Mouse (Mus musculus) embryonic fibroblast, embryonic 13.5 days (primary cell): Measurements from ENCODE around the gene Gm8332. TPM values are rescaled to one million over a fixed set of nuclear protein-coding genes. Genes with fewer than 3 reads are reported as not detected.

Source experiments
- H3K27ac ChIP-seq: 2 replicates; pipeline ENCODE4 v1.5.1; 2012; ENCODE audit warnings: low read length, control low read depth, inconsistent platforms; ENCODE audit not compliant: insufficient read depth
- H3K4me1 ChIP-seq: 2 replicates; pipeline ENCODE4 v1.6.1; 2011; ENCODE audit warnings: low read length; ENCODE audit not compliant: control insufficient read depth, insufficient read depth
- H3K4me3 ChIP-seq: 2 replicates; pipeline ENCODE4 v1.5.1; 2011; ENCODE audit warnings: mild to moderate bottlenecking, control low read depth, low read length; ENCODE audit not compliant: insufficient read depth
- CTCF ChIP-seq: IDR thresholded peaks from 2 replicates; pipeline ENCODE4 v1.5.1; 2011; ENCODE audit warnings: mild to moderate bottlenecking, control low read depth, low read length, moderate library complexity, borderline replicate concordance; ENCODE audit not compliant: insufficient read depth
- POLR2A ChIP-seq: IDR thresholded peaks from 2 replicates; pipeline ENCODE4 v1.6.1; 2011; ENCODE audit warnings: low read depth, mild to moderate bottlenecking, control low read depth, low read length, moderate library complexity
- polyA plus RNA-seq: library from polyadenylated mRNA; stranded (reverse); fragments of >200 nt; gene quantifications from 2 replicates; pipeline ENCODE4 v1.2.4, GENCODE M21; 2011; ENCODE audit warnings: low read depth; ENCODE audit not compliant: missing spikeins, insufficient read length

The Gm8332 gene
- polyA plus RNA-seq, 1 experiment: not detected

- Histone ChIP-seq H3K4me1 (no peaks in the 10 kb centered on the region), H3K4me3 (no peak overlapping the region), H3K27ac (no peak overlapping the region)
- no peak for TF ChIP-seq POLR2A
- no peak for TF ChIP-seq CTCF
Observed at GRCm38 (mm10) chr12:88202856-88203255, 47.0 kb downstream of the Gm8332 start.

Other genes with a start within 250 kb of the Gm8332 start
- gene Gm2075, start 238.3 kb downstream of the Gm8332 start, polyA plus RNA-seq: not detected in 2 replicates
- not detected in 2 replicates for gene Gm6803, start 231.3 kb downstream of the Gm8332 start, polyA plus RNA-seq
- gene Gm2056, start 223.1 kb downstream of the Gm8332 start, polyA plus RNA-seq: not detected in 2 replicates
- not detected in 2 replicates for gene Gm16368, start 166.4 kb downstream of the Gm8332 start, polyA plus RNA-seq
- not detected in 2 replicates for gene Gm10436, start 68.0 kb downstream of the Gm8332 start, polyA plus RNA-seq
- gene Gm5662, start 24.4 kb upstream of the Gm8332 start, polyA plus RNA-seq: not detected in 2 replicates
- gene Gm5039, start 73.9 kb upstream of the Gm8332 start, polyA plus RNA-seq: not detected in 2 replicates
- gene Adck1, start 110.5 kb upstream of the Gm8332 start, polyA plus RNA-seq: 8.7 and 10.7 TPM in 2 replicates